Mouse (Mus musculus) G1E (cell line): ENCODE measurements around the gene Pnkp. TPM values are rescaled to one million over a fixed set of nuclear protein-coding genes. Genes with fewer than 3 reads are reported as not detected.

ENCODE experiments used
- ATAC-seq: 2 replicates; pipeline ENCODE4 v1.8.0; 2016; ENCODE audit warnings: mild to moderate bottlenecking; ENCODE audit not compliant: insufficient number of reproducible peaks, poor library complexity, low FRiP score, severe bottlenecking; ENCODE audit errors: extremely low read depth
- DNase-seq: peaks from one replicate; pipeline ENCODE4 v3.0.0; 2012; ENCODE audit warnings: low spot score
- H3K27me3 ChIP-seq: 2 replicates; pipeline ENCODE4 v1.6.1; 2012; ENCODE audit warnings: mild to moderate bottlenecking, low read length, inconsistent platforms; ENCODE audit not compliant: insufficient read depth
- H3K36me3 ChIP-seq: replicated peaks from 2 replicates; pipeline ENCODE3; 2012; ENCODE audit warnings: mild to moderate bottlenecking, inconsistent platforms
- H3K4me1 ChIP-seq: 2 replicates; pipeline ENCODE4 v1.6.1; 2012; ENCODE audit warnings: low read depth, low read length, inconsistent platforms, mixed read lengths; ENCODE audit not compliant: insufficient read depth
- H3K4me3 ChIP-seq: 2 replicates; pipeline ENCODE4 v1.5.1; 2012; ENCODE audit warnings: low read depth, mild to moderate bottlenecking, inconsistent platforms, low read length, moderate library complexity, mixed read lengths
- H3K9me3 ChIP-seq: replicated peaks from 2 replicates; pipeline ENCODE4 v1.6.1; 2012; ENCODE audit warnings: inconsistent platforms
- CTCF ChIP-seq: IDR thresholded peaks from 2 replicates; pipeline ENCODE4 v1.5.1; 2012; ENCODE audit warnings: low read depth, low read length, inconsistent platforms, mixed read lengths
- GATA1 ChIP-seq: IDR thresholded peaks from 2 replicates; pipeline ENCODE4 v1.6.1; 2012; ENCODE audit warnings: borderline replicate concordance, low read length, inconsistent platforms, mixed read lengths
- GATA2 ChIP-seq: IDR thresholded peaks from 2 replicates; pipeline ENCODE4 v1.6.1; 2012; ENCODE audit warnings: low read depth, low read length, inconsistent platforms, borderline replicate concordance
- POLR2AphosphoS5 ChIP-seq: IDR thresholded peaks from 2 replicates; pipeline ENCODE4 v1.6.1; 2012; ENCODE audit warnings: low read depth, low read length, inconsistent platforms; ENCODE audit not compliant: insufficient replicate concordance
- TAL1 ChIP-seq: conservative IDR thresholded peaks from 2 replicates; pipeline ENCODE4 v1.6.1; 2012; ENCODE audit warnings: low read depth, low read length, inconsistent platforms, mixed read lengths
- polyA plus RNA-seq: library from polyadenylated mRNA; stranded (reverse); fragments of >175 nt; gene quantifications from 2 replicates; pipeline ENCODE4 v1.2.3, GENCODE M21; 2012
- total RNA-seq, 2 experiments: library from RNA; stranded (forward) in 1 of 2; stranded (reverse) in 1 of 2; fragments of 200-1000 nt in 1 of 2; fragments of >200 nt in 1 of 2; fragmentation: Nextera tagmentation in 1 of 2; gene quantifications; 2 replicates each; pipeline ENCODE4 v1.2.3; 2014 to 2017

Pnkp gene
- total and polyA plus RNA-seq, 3 experiments: 28.2 to 35.8 (median 33.0) TPM

- DNase-seq (no peak), ATAC-seq (no peak)
- TF ChIP-seq CTCF (no peak), GATA1 (no peak), TAL1 (no peak), POLR2AphosphoS5 (no peak), GATA2 (no peak)
- peak overlapping the region; percentile 95 for H3K4me3 ChIP-seq
- no peaks in the 10 kb centered on the region for H3K27me3 ChIP-seq
- peaks cover 75% of the 10 kb centered on the region for H3K36me3 ChIP-seq
- peaks cover 11% of the 10 kb centered on the region for H3K9me3 ChIP-seq
- H3K4me1 ChIP-seq: peaks cover 77% of the 10 kb centered on the region
Measured at GRCm38 (mm10) chr7:44850789-44851624, 5.9 kb upstream of the Pnkp start.

- Histone ChIP-seq H3K4me1 (peaks cover 79% of the 10 kb centered on the region), H3K4me3 (no peak overlapping the region; the same call in 1 of the 2 replicates), H3K27me3 (no peaks in the 10 kb centered on the region), H3K36me3 (peaks cover 68% of the 10 kb centered on the region), H3K9me3 (peaks cover 11% of the 10 kb centered on the region)
- ATAC-seq (no peak), DNase-seq (no peak)
- TF ChIP-seq POLR2AphosphoS5: no peak
- TF ChIP-seq GATA2: no peak
- TF ChIP-seq GATA1: no peak
- no peak for TF ChIP-seq CTCF
- TF ChIP-seq TAL1: no peak
Measured at GRCm38 (mm10) chr7:44851625-44852234, 5.2 kb upstream of the Pnkp start.

- Histone ChIP-seq H3K36me3 (peaks cover 63% of the 10 kb centered on the region), H3K4me1 (peaks cover 80% of the 10 kb centered on the region), H3K27me3 (no peaks in the 10 kb centered on the region), H3K9me3 (peaks cover 11% of the 10 kb centered on the region), H3K4me3 (peak overlapping the region; percentile 20; the same call in 1 of the 2 replicates)
- no peak for TF ChIP-seq TAL1
- TF ChIP-seq GATA1: no peak
- TF ChIP-seq POLR2AphosphoS5: no peak
- no peak for TF ChIP-seq CTCF
- TF ChIP-seq GATA2: no peak
- ATAC-seq: no peak
- DNase-seq: no peak
Measured at GRCm38 (mm10) chr7:44852259-44853027, 4.5 kb upstream of the Pnkp start.

- H3K4me3 ChIP-seq: no peak overlapping the region
Measured at GRCm38 (mm10) chr7:44853065-44853464, 3.9 kb upstream of the Pnkp start.

GRCm38 (mm10) chr7:44853596-44854355 lies 3.2 kb upstream of the Pnkp start:
- DNase-seq (no peak), ATAC-seq (no peak)
- H3K4me1 ChIP-seq: peaks cover 82% of the 10 kb centered on the region
- no peaks in the 10 kb centered on the region for H3K27me3 ChIP-seq
- H3K36me3 ChIP-seq: peaks cover 63% of the 10 kb centered on the region
- peaks cover 11% of the 10 kb centered on the region for H3K9me3 ChIP-seq
- H3K4me3 ChIP-seq: peak overlapping the region; percentile 62; the same call in 1 of the 2 replicates
- TF ChIP-seq TAL1: no peak
- TF ChIP-seq POLR2AphosphoS5: no peak
- no peak for TF ChIP-seq GATA2
- TF ChIP-seq GATA1: no peak
- TF ChIP-seq CTCF: no peak

More at GRCm38 (mm10) chr7:44853065-44853464, 3.9 kb upstream of the Pnkp start:
- no peak for TF ChIP-seq GATA1
- DNase-seq (no peak), ATAC-seq (no peak)
- H3K27me3 ChIP-seq: no peaks in the 10 kb centered on the region
- peaks cover 11% of the 10 kb centered on the region for H3K9me3 ChIP-seq
- H3K36me3 ChIP-seq: peaks cover 57% of the 10 kb centered on the region
- H3K4me1 ChIP-seq: peaks cover 79% of the 10 kb centered on the region
